Mouse (Mus musculus) kidney, adult 2 months (tissue): ENCODE measurements around the gene Amer3. TPM values are rescaled to one million over a fixed set of nuclear protein-coding genes. Genes with fewer than 3 reads are reported as not detected.
"Not testable (repeated sequence)": the region's sequence is repeated elsewhere in the genome, so short reads cannot be mapped to it uniquely, and the experiment has no call there.

Experiments used
- DNase-seq: peaks from one replicate; pipeline ENCODE4 v3.0.0; 2021
- H3K27ac ChIP-seq: fragments of 200-500 bp; 2 replicates; pipeline ENCODE4 v1.5.1; 2012; ENCODE audit warnings: low read depth, low read length, control low read depth, inconsistent platforms; ENCODE audit not compliant: insufficient read depth
- H3K27me3 ChIP-seq: fragments of 200-500 bp; replicated peaks from 2 replicates; pipeline ENCODE4 v1.6.1; 2012; ENCODE audit warnings: mild to moderate bottlenecking, moderate library complexity, low read length, inconsistent platforms; ENCODE audit not compliant: control insufficient read depth, insufficient read depth
- H3K36me3 ChIP-seq: fragments of 200-500 bp; 2 replicates; pipeline ENCODE4 v1.6.1; 2012; ENCODE audit warnings: mild to moderate bottlenecking, moderate library complexity, low read length, inconsistent platforms; ENCODE audit not compliant: control insufficient read depth, insufficient read depth
- H3K4me1 ChIP-seq: fragments of 200-500 bp; 2 replicates; pipeline ENCODE4 v1.6.1; 2011; ENCODE audit warnings: low read length; ENCODE audit not compliant: control insufficient read depth, insufficient read depth
- H3K4me3 ChIP-seq: fragments of 200-500 bp; 2 replicates; pipeline ENCODE4 v1.5.1; 2011; ENCODE audit warnings: mild to moderate bottlenecking, low read depth, low read length, control low read depth; ENCODE audit not compliant: insufficient read depth
- CTCF ChIP-seq: fragments of 200-500 bp; conservative IDR thresholded peaks from 2 replicates; pipeline ENCODE4 v1.5.1; 2011; ENCODE audit warnings: low read depth, mild to moderate bottlenecking, control low read depth, low read length, moderate library complexity, mixed read lengths; ENCODE audit not compliant: insufficient read depth, insufficient read length
- POLR2A ChIP-seq: fragments of 200-500 bp; IDR thresholded peaks from one replicate; pipeline ENCODE4 v1.6.1; 2011; ENCODE audit warnings: low read depth, low read length, control low read depth
- WGBS: fragments of 180-500 bp; shearing (Covaris S2); methylation state at CpG from one replicate; pipeline ENCODE4 v1.1.7; 2018; 5-methylcytosine and 5-hydroxymethylcytosine counted together
- polyA plus RNA-seq: library from polyadenylated mRNA; depleted of rRNA; stranded (reverse); fragments of >200 nt; gene quantifications from 2 replicates; pipeline ENCODE4 v1.2.3, GENCODE M21; 2012; rRNA removed

Gene Amer3
- polyA plus RNA-seq, 1 experiment = 0.02 TPM

GRCm38 (mm10) chr1:34602363-34602762 is 22.9 kb downstream of the Amer3 start:
- no peaks in the 10 kb centered on the region for H3K36me3 ChIP-seq
- 19% methylated on average over 8 of the region's 8 CpGs for WGBS
- TF ChIP-seq POLR2A (no peak), CTCF (peak; percentile 94)
- peak; percentile 50 for DNase-seq
- H3K4me1 ChIP-seq = no peaks in the 10 kb centered on the region
- H3K4me3 ChIP-seq = no peak overlapping the region
- H3K27ac ChIP-seq = no peak overlapping the region
- H3K27me3 ChIP-seq = no peaks in the 10 kb centered on the region

- Histone ChIP-seq H3K4me3 (no peak overlapping the region), H3K4me1 (no peaks in the 10 kb centered on the region), H3K36me3 (no peaks in the 10 kb centered on the region), H3K27me3 (no peaks in the 10 kb centered on the region; the same call in 1 of the 2 replicates), H3K27ac (no peak overlapping the region)
- TF ChIP-seq POLR2A (no peak), CTCF (no peak)
- DNase-seq = no peak
- 78% methylated on average over 2 of the region's 2 CpGs for WGBS
Observed at GRCm38 (mm10) chr1:34613801-34614200, 34.3 kb downstream of the Amer3 start.

- WGBS = 95% methylated on average over 13 of the region's 13 CpGs
- H3K4me1 ChIP-seq, H3K27ac ChIP-seq, H3K27me3 ChIP-seq, DNase-seq, H3K36me3 ChIP-seq, H3K4me3 ChIP-seq: not testable (repeated sequence)
Observed at GRCm38 (mm10) chr1:34620116-34620515, 40.7 kb downstream of the Amer3 start.

GRCm38 (mm10) chr1:34620761-34621160 is 41.3 kb downstream of the Amer3 start:
- H3K4me3 ChIP-seq = not testable (repeated sequence)

GRCm38 (mm10) chr1:34635711-34636110 is 56.3 kb downstream of the Amer3 start:
- Histone ChIP-seq H3K27me3 (no peaks in the 10 kb centered on the region), H3K4me3 (no peak overlapping the region), H3K4me1 (no peaks in the 10 kb centered on the region), H3K36me3 (no peaks in the 10 kb centered on the region), H3K27ac (no peak overlapping the region)
- DNase-seq = no peak
- WGBS = 86% methylated on average over 18 of the region's 18 CpGs
- no peak for TF ChIP-seq POLR2A
- TF ChIP-seq CTCF = no peak

More at GRCm38 (mm10) chr1:34620761-34621160, 41.3 kb downstream of the Amer3 start:
- H3K27me3 ChIP-seq, H3K27ac ChIP-seq, H3K4me1 ChIP-seq, H3K36me3 ChIP-seq, DNase-seq: not testable (repeated sequence)
- 89% methylated on average over 5 of the region's 5 CpGs for WGBS

Other genes starting within 250 kb of the Amer3 start
- 20.0 and 21.7 TPM in 2 replicates for gene Ccdc115, start 140.0 kb upstream of the Amer3 start, polyA plus RNA-seq
- gene Imp4, start 139.8 kb upstream of the Amer3 start, polyA plus RNA-seq = 64.7 and 71.4 TPM in 2 replicates
- gene Ptpn18, start 119.9 kb upstream of the Amer3 start, polyA plus RNA-seq = 42.4 and 44.6 TPM in 2 replicates
- gene Prss39, start 81.2 kb upstream of the Amer3 start, polyA plus RNA-seq = 0.11 and 0.37 TPM in 2 replicates
- not detected in 2 replicates for gene Cfc1, start 44.0 kb upstream of the Amer3 start, polyA plus RNA-seq
- gene Prss40, start 18.7 kb upstream of the Amer3 start, polyA plus RNA-seq = not detected in 2 replicates